Mouse (Mus musculus): Measurements from ENCODE around the gene Epb41l1.

DNA sequence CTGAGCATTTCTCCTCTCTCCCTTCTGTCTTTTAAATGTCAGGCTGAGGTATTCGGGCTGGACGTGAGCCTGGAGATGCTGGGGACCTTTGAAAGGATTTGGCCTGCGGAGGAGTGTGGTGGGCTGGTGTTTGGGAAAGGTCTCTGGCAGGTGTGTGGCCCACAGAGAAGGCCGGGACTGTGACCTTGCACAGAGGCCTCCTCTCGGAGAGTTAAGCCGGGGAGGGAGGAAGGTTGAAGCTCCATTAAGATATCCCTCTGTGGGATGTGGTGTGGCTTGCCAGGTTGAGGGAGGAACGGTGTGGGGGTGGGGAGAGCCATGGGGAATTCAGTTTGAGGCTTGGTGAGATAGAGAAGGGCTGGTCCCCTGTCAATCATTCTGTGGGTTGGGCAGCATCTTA lies 59.1 kb downstream of the Epb41l1 start:
- TF ChIP-seq CTCF (IDR thresholded peaks at IDR 0.05; ENCODE audit: low read depth) (no peak), EP300 (IDR thresholded peaks at IDR 0.05; ENCODE audit: low read depth) (no peak)
